Mouse (Mus musculus) liver, embryonic 16.5 days (tissue): ENCODE measurements around the gene Ptpn5. TPM values are rescaled to one million over a fixed set of nuclear protein-coding genes. Genes with fewer than 3 reads are reported as not detected.

ENCODE experiments used
- microRNA-seq: library from miRNA; unstranded; fragments of <30 nt; microRNA quantifications from one replicate; pipeline ENCODE4, GENCODE M21; 2016
- polyA plus RNA-seq: library from polyadenylated mRNA; unstranded; fragments of >200 nt; fragmentation: Nextera tagmentation; extraction: Ambion mirVana; gene quantifications from 2 replicates; pipeline ENCODE4 v1.2.1, GENCODE M21; 2015

Gene Ptpn5
- polyA plus RNA-seq, 1 experiment from 2014 or later, result not detected

Small RNAs within 50 kb of the gene (microRNA-seq; reads per million reads assigned to microRNA genes)
- not detected for gene Mir7056

Other genes starting within 250 kb of the Ptpn5 start
- gene Tsg101, start 213.7 kb downstream of the Ptpn5 start, polyA plus RNA-seq, result 54.4 and 54.6 TPM in 2 replicates
- gene Uevld, start 175.2 kb downstream of the Ptpn5 start, polyA plus RNA-seq, result 5.8 and 6.8 TPM in 2 replicates
- not detected in 2 replicates for gene Gm9999, start 150.1 kb downstream of the Ptpn5 start, polyA plus RNA-seq
- 12.1 and 12.6 TPM in 2 replicates for gene Spty2d1, start 125.3 kb downstream of the Ptpn5 start, polyA plus RNA-seq
- gene Tmem86a, start 83.1 kb downstream of the Ptpn5 start, polyA plus RNA-seq, result 25.3 and 25.6 TPM in 2 replicates
- gene Mrgpra6, start 71.2 kb upstream of the Ptpn5 start, polyA plus RNA-seq, result not detected in 2 replicates
- not detected in 2 replicates for gene Mrgpra9, start 119.2 kb upstream of the Ptpn5 start, polyA plus RNA-seq
- gene Mrgpra1, start 220.6 kb upstream of the Ptpn5 start, polyA plus RNA-seq, result not detected in 2 replicates